Mouse (Mus musculus) midbrain, embryonic 11.5 days (tissue): ENCODE results near the gene Gm9999. TPM values are rescaled to one million over a fixed set of nuclear protein-coding genes. Genes with fewer than 3 reads are reported as not detected.

Source experiments
- ATAC-seq: fragments of 200-750 bp; cut with Nextera tagmentation; 2 replicates; pipeline ENCODE4 v1.8.0; 2017; ENCODE audit warnings: moderate TSS enrichment, moderate library complexity; ENCODE audit not compliant: low FRiP score
- DNase-seq: peaks from one replicate; pipeline ENCODE4 v3.0.0; 2015; ENCODE audit warnings: low spot score; ENCODE audit errors: missing footprints
- H3K27ac ChIP-seq: fragments of 300-500 bp; sonication (generic); 2 replicates; pipeline ENCODE4 v1.5.1; 2014; ENCODE audit warnings: low read depth, low read length
- H3K27me3 ChIP-seq: fragments of 300-500 bp; sonication (generic); 2 replicates; pipeline ENCODE4 v1.6.1; 2014; ENCODE audit warnings: mild to moderate bottlenecking, low read length, moderate library complexity, mixed read lengths; ENCODE audit not compliant: control insufficient read depth, insufficient read depth
- H3K36me3 ChIP-seq: fragments of 300-500 bp; sonication (generic); 2 replicates; pipeline ENCODE4 v1.6.1; 2014; ENCODE audit warnings: mild to moderate bottlenecking, low read length, moderate library complexity, mixed read lengths; ENCODE audit not compliant: control insufficient read depth, insufficient read depth
- H3K4me1 ChIP-seq: fragments of 300-500 bp; sonication (generic); 2 replicates; pipeline ENCODE4 v1.6.1; 2014; ENCODE audit warnings: low read length; ENCODE audit not compliant: control insufficient read depth, insufficient read depth
- H3K4me2 ChIP-seq: fragments of 300-500 bp; sonication (generic); 2 replicates; pipeline ENCODE4 v1.6.1; 2014; ENCODE audit warnings: mild to moderate bottlenecking, moderate library complexity
- H3K4me3 ChIP-seq: fragments of 300-500 bp; sonication (generic); 2 replicates; pipeline ENCODE4 v1.5.1; 2014; ENCODE audit warnings: low read depth, low read length
- H3K9ac ChIP-seq: fragments of 300-500 bp; sonication (generic); 2 replicates; pipeline ENCODE4 v1.6.1; 2014; ENCODE audit warnings: low read length
- H3K9me3 ChIP-seq: fragments of 300-500 bp; sonication (generic); 2 replicates; pipeline ENCODE4 v1.6.1; 2016; ENCODE audit warnings: low read length; ENCODE audit not compliant: control insufficient read depth
- WGBS: fragments of 180-500 bp; shearing (Covaris S2); extraction: QIAGEN DNeasy Blood & Tissue Kit; methylation state at CpG from one replicate; pipeline ENCODE4 v1.1.7; 2014; 5-methylcytosine and 5-hydroxymethylcytosine counted together
- polyA plus RNA-seq: library from polyadenylated mRNA; unstranded; fragments of >200 nt; fragmentation: Nextera tagmentation; extraction: Ambion mirVana; gene quantifications from 2 replicates; pipeline ENCODE4 v1.2.1, GENCODE M21; 2014

The Gm9999 gene
- polyA plus RNA-seq = not detected in 2 replicates

GRCm38 (mm10) chr7:46983280-46983679, at the start of gene Gm9999:
Gene Gm9999 (plus strand): TSS chr7:46983580.
- Histone ChIP-seq H3K4me2 (no peak within 1 kb of the TSS), H3K9ac (no peak within 1 kb of the TSS), H3K27ac (no peak within 1 kb of the TSS), H3K27me3 (no peaks in the 10 kb centered on the region), H3K4me3 (no peak within 1 kb of the TSS), H3K4me1 (peaks cover 2% of the 10 kb centered on the region; the same call in 1 of the 2 replicates), H3K9me3 (no peaks in the 10 kb centered on the region), H3K36me3 (no peaks in the 10 kb centered on the region)
- WGBS = 94% methylated on average over 3 of the region's 3 CpGs
- no peak for ATAC-seq
- no peak for DNase-seq

GRCm38 (mm10) chr7:46934788-46935187, 48.6 kb upstream of the Gm9999 start:
- H3K36me3 ChIP-seq = peaks cover 7% of the 10 kb centered on the region
- H3K9me3 ChIP-seq = no peaks in the 10 kb centered on the region
- H3K4me1 ChIP-seq = no peaks in the 10 kb centered on the region
- H3K4me3 ChIP-seq = no peak overlapping the region
- no peaks in the 10 kb centered on the region for H3K27me3 ChIP-seq
- no peak overlapping the region for H3K27ac ChIP-seq
- 88% methylated on average over 8 of the region's 8 CpGs for WGBS
- DNase-seq (no peak), ATAC-seq (no peak)
- H3K4me2 ChIP-seq = no peak overlapping the region
- no peak overlapping the region for H3K9ac ChIP-seq

- Histone ChIP-seq H3K27ac (no peak overlapping the region), H3K36me3 (peaks cover 2% of the 10 kb centered on the region; the same call in 1 of the 2 replicates), H3K27me3 (no peaks in the 10 kb centered on the region), H3K4me3 (no peak overlapping the region), H3K4me2 (no peak overlapping the region), H3K4me1 (no peaks in the 10 kb centered on the region), H3K9me3 (no peaks in the 10 kb centered on the region), H3K9ac (no peak overlapping the region)
- ATAC-seq (no peak), DNase-seq (no peak)
- 63% methylated on average over 4 of the region's 4 CpGs for WGBS
These were observed 47.5 kb upstream of the Gm9999 start for GRCm38 (mm10) chr7:46935847-46936246.

- Histone ChIP-seq H3K4me3 (peak within 1 kb of the TSS; percentile 61), H3K9me3 (no peaks in the 10 kb centered on the region), H3K4me2 (peak within 1 kb of the TSS; percentile 76), H3K9ac (peak within 1 kb of the TSS; percentile 83), H3K27me3 (no peaks in the 10 kb centered on the region), H3K4me1 (peaks cover 10% of the 10 kb centered on the region), H3K27ac (no peak within 1 kb of the TSS), H3K36me3 (peaks cover 4% of the 10 kb centered on the region; the same call in 1 of the 2 replicates)
- 1% methylated on average over 51 of the region's 51 CpGs for WGBS
- peak; percentile 94 for ATAC-seq
- DNase-seq = peak; percentile 99
These were observed 25.3 kb upstream of the Gm9999 start, which contains the start of gene Uevld for GRCm38 (mm10) chr7:46957831-46958691. Gene Uevld (minus strand): TSS chr7:46958527.

GRCm38 (mm10) chr7:46958853-46959252, 24.5 kb upstream of the Gm9999 start:
- WGBS = 19% methylated on average over 9 of the region's 9 CpGs
- ATAC-seq (no peak), DNase-seq (no peak)
- Histone ChIP-seq H3K4me1 (peaks cover 10% of the 10 kb centered on the region), H3K4me3 (peak overlapping the region; percentile 61), H3K27ac (no peak overlapping the region), H3K36me3 (no peaks in the 10 kb centered on the region), H3K27me3 (no peaks in the 10 kb centered on the region), H3K9ac (peak overlapping the region; percentile 83), H3K9me3 (no peaks in the 10 kb centered on the region), H3K4me2 (peak overlapping the region; percentile 76)

- H3K9ac ChIP-seq = no peak overlapping the region
- ATAC-seq = no peak
- H3K27me3 ChIP-seq = no peaks in the 10 kb centered on the region
- no peak for DNase-seq
- H3K9me3 ChIP-seq = no peaks in the 10 kb centered on the region
- 68% methylated on average over 3 of the region's 3 CpGs for WGBS
- H3K4me1 ChIP-seq = peaks cover 10% of the 10 kb centered on the region
- no peak overlapping the region for H3K4me3 ChIP-seq
- H3K27ac ChIP-seq = no peak overlapping the region
- no peak overlapping the region for H3K4me2 ChIP-seq
- no peaks in the 10 kb centered on the region for H3K36me3 ChIP-seq
These were observed 22.4 kb upstream of the Gm9999 start for GRCm38 (mm10) chr7:46960991-46961390.

- peaks cover 10% of the 10 kb centered on the region for H3K4me1 ChIP-seq
- no peak overlapping the region for H3K4me2 ChIP-seq
- no peaks in the 10 kb centered on the region for H3K36me3 ChIP-seq
- no peak overlapping the region for H3K9ac ChIP-seq
- no peaks in the 10 kb centered on the region for H3K27me3 ChIP-seq
- H3K4me3 ChIP-seq = no peak overlapping the region
- no peak overlapping the region for H3K27ac ChIP-seq
- DNase-seq = no peak
- H3K9me3 ChIP-seq = no peaks in the 10 kb centered on the region
- no peak for ATAC-seq
These were observed 21.2 kb upstream of the Gm9999 start for GRCm38 (mm10) chr7:46962132-46962531.

GRCm38 (mm10) chr7:46962806-46963618, 20.4 kb upstream of the Gm9999 start:
- Histone ChIP-seq H3K36me3 (no peaks in the 10 kb centered on the region), H3K9me3 (no peaks in the 10 kb centered on the region), H3K27ac (no peak overlapping the region), H3K27me3 (no peaks in the 10 kb centered on the region), H3K4me1 (peaks cover 5% of the 10 kb centered on the region; the same call in 1 of the 2 replicates), H3K4me2 (no peak overlapping the region), H3K4me3 (no peak overlapping the region), H3K9ac (peak overlapping the region; percentile 44; the same call in 1 of the 2 replicates)
- ATAC-seq = peak; percentile 87
- DNase-seq = peak; percentile 98
- WGBS = under 1% methylated on average over 9 of the region's 9 CpGs

GRCm38 (mm10) chr7:46964070-46964469, 19.3 kb upstream of the Gm9999 start:
- H3K4me1 ChIP-seq = peaks cover 2% of the 10 kb centered on the region; the same call in 1 of the 2 replicates
- DNase-seq = no peak
- no peaks in the 10 kb centered on the region for H3K27me3 ChIP-seq
- no peak overlapping the region for H3K27ac ChIP-seq
- no peaks in the 10 kb centered on the region for H3K9me3 ChIP-seq
- no peak for ATAC-seq
- no peak overlapping the region for H3K9ac ChIP-seq
- H3K4me3 ChIP-seq = no peak overlapping the region
- no peaks in the 10 kb centered on the region for H3K36me3 ChIP-seq
- no peak overlapping the region for H3K4me2 ChIP-seq
- 89% methylated on average over 7 of the region's 7 CpGs for WGBS
